Mouse (Mus musculus): ENCODE results near the gene Rbm5. TPM values are rescaled to one million over a fixed set of nuclear protein-coding genes. Genes with fewer than 3 reads are reported as not detected.

The Rbm5 gene
- polyA plus RNA-seq, 1 experiment, result 197 TPM

GRCm38 (mm10) chr9:107693433-107693987 is 77.3 kb downstream of the Rbm5 start:
- H3K27ac ChIP-seq (ENCODE audit: control insufficient read depth, insufficient read depth, low read length), result no peak overlapping the region
- no peaks in the 10 kb centered on the region for H3K36me3 ChIP-seq (ENCODE audit: control insufficient read depth, insufficient read depth, low read length)
- TF ChIP-seq CTCF (IDR thresholded peaks at IDR 0.05; ENCODE audit: borderline replicate concordance, control insufficient read depth, extremely low read depth, insufficient read depth, low read length, poor library complexity) (no peak), POLR2A (IDR thresholded peaks at IDR 0.05; ENCODE audit: control insufficient read depth, extremely low read depth, insufficient read depth, low read length, poor library complexity) (no peak)
- 70% methylated on average over 4 of the region's 4 CpGs for WGBS
- no peak for DNase-seq
- peaks cover 6% of the 10 kb centered on the region for H3K4me1 ChIP-seq (replicated peaks; ENCODE audit: control insufficient read depth, insufficient read depth, low read length)
- no peaks in the 10 kb centered on the region for H3K27me3 ChIP-seq (ENCODE audit: control insufficient read depth, insufficient read depth, low read length)
- no peak overlapping the region for H3K4me3 ChIP-seq (ENCODE audit: control insufficient read depth, insufficient read depth, low read length)

GRCm38 (mm10) chr9:107692785-107693184 is 78.0 kb downstream of the Rbm5 start:
- TF ChIP-seq CTCF (IDR thresholded peaks at IDR 0.05; ENCODE audit: borderline replicate concordance, control insufficient read depth, extremely low read depth, insufficient read depth, low read length, poor library complexity), result no peak
- no peak for TF ChIP-seq POLR2A (IDR thresholded peaks at IDR 0.05; ENCODE audit: control insufficient read depth, extremely low read depth, insufficient read depth, low read length, poor library complexity)
- no peak for DNase-seq
- H3K36me3 ChIP-seq (ENCODE audit: control insufficient read depth, insufficient read depth, low read length), result no peaks in the 10 kb centered on the region
- WGBS, result 78% methylated on average over 5 of the region's 5 CpGs
- no peak overlapping the region for H3K4me3 ChIP-seq (ENCODE audit: control insufficient read depth, insufficient read depth, low read length)
- H3K4me1 ChIP-seq (replicated peaks; ENCODE audit: control insufficient read depth, insufficient read depth, low read length), result peaks cover 6% of the 10 kb centered on the region
- no peaks in the 10 kb centered on the region for H3K27me3 ChIP-seq (ENCODE audit: control insufficient read depth, insufficient read depth, low read length)
- no peak overlapping the region for H3K27ac ChIP-seq (ENCODE audit: control insufficient read depth, insufficient read depth, low read length)

GRCm38 (mm10) chr9:107690391-107690790 is 80.4 kb downstream of the Rbm5 start:
- WGBS, result 14% methylated on average over 8 of the region's 8 CpGs
- Histone ChIP-seq H3K4me3 (ENCODE audit: control insufficient read depth, insufficient read depth, low read length) (no peak overlapping the region), H3K36me3 (ENCODE audit: control insufficient read depth, insufficient read depth, low read length) (no peaks in the 10 kb centered on the region), H3K27ac (ENCODE audit: control insufficient read depth, insufficient read depth, low read length) (no peak overlapping the region), H3K4me1 (replicated peaks; ENCODE audit: control insufficient read depth, insufficient read depth, low read length) (peaks cover 6% of the 10 kb centered on the region), H3K27me3 (ENCODE audit: control insufficient read depth, insufficient read depth, low read length) (no peaks in the 10 kb centered on the region)
- no peak for DNase-seq
- no peak for TF ChIP-seq POLR2A (IDR thresholded peaks at IDR 0.05; ENCODE audit: control insufficient read depth, extremely low read depth, insufficient read depth, low read length, poor library complexity)
- TF ChIP-seq CTCF (IDR thresholded peaks at IDR 0.05; ENCODE audit: borderline replicate concordance, control insufficient read depth, extremely low read depth, insufficient read depth, low read length, poor library complexity), result no peak

Other genes starting within 250 kb of the Rbm5 start
- gene Tmem115, start 237.1 kb downstream of the Rbm5 start, polyA plus RNA-seq (2012; rRNA removed), result 49.6 and 55.7 TPM in 2 replicates
- gene Cyb561d2, start 228.8 kb downstream of the Rbm5 start, polyA plus RNA-seq (2012; rRNA removed), result 78.7 and 84.3 TPM in 2 replicates
- 74.5 and 83.5 TPM in 2 replicates for gene Nprl2, start 228.8 kb downstream of the Rbm5 start, polyA plus RNA-seq (2012; rRNA removed)
- 2.9 and 3.4 TPM in 2 replicates for gene Zmynd10, start 223.7 kb downstream of the Rbm5 start, polyA plus RNA-seq (2012; rRNA removed)
- gene Rassf1, start 219.4 kb downstream of the Rbm5 start, polyA plus RNA-seq (2012; rRNA removed), result 48.8 and 50.8 TPM in 2 replicates
- 67.3 and 68.1 TPM in 2 replicates for gene Tusc2, start 207.7 kb downstream of the Rbm5 start, polyA plus RNA-seq (2012; rRNA removed)
- 35.6 and 39.8 TPM in 2 replicates for gene Hyal2, start 203.1 kb downstream of the Rbm5 start, polyA plus RNA-seq (2012; rRNA removed)
- gene Hyal1, start 194.1 kb downstream of the Rbm5 start, polyA plus RNA-seq (2012; rRNA removed), result 8.3 and 10.9 TPM in 2 replicates
- gene Naa80, start 192.1 kb downstream of the Rbm5 start, polyA plus RNA-seq (2012; rRNA removed), result 102 and 103 TPM in 2 replicates
- 2.4 TPM in 2 replicates for gene Hyal3, start 190.2 kb downstream of the Rbm5 start, polyA plus RNA-seq (2012; rRNA removed)
- gene Ifrd2, start 183.4 kb downstream of the Rbm5 start, polyA plus RNA-seq (2012; rRNA removed), result 65.1 and 67.4 TPM in 2 replicates
- 4.3 and 4.9 TPM in 2 replicates for gene Sema3b, start 161.8 kb downstream of the Rbm5 start, polyA plus RNA-seq (2012; rRNA removed)
- gene Gnai2, start 135.6 kb downstream of the Rbm5 start, polyA plus RNA-seq (2012; rRNA removed), result 1,154 and 1,267 TPM in 2 replicates
- gene Slc38a3, start 101.5 kb downstream of the Rbm5 start, polyA plus RNA-seq (2012; rRNA removed), result 9.1 and 11.2 TPM in 2 replicates
- 0.13 and 0.34 TPM in 2 replicates for gene Gnat1, start 91.3 kb downstream of the Rbm5 start, polyA plus RNA-seq (2012; rRNA removed)
- 35.5 and 41.3 TPM in 2 replicates for gene Sema3f, start 60.5 kb downstream of the Rbm5 start, polyA plus RNA-seq (2012; rRNA removed)
- 29.0 and 32.1 TPM in 2 replicates for gene Rbm6, start 102.2 kb upstream of the Rbm5 start, polyA plus RNA-seq (2012; rRNA removed)
- gene Mon1a, start 117.2 kb upstream of the Rbm5 start, polyA plus RNA-seq (2012; rRNA removed), result 57.0 and 62.7 TPM in 2 replicates
- gene Mst1r, start 135.9 kb upstream of the Rbm5 start, polyA plus RNA-seq (2012; rRNA removed), result 8.5 and 13.0 TPM in 2 replicates
- 0.11 TPM in 1 of 2 replicates, not detected in the other for gene Actl11, start 157.5 kb upstream of the Rbm5 start, polyA plus RNA-seq (2012; rRNA removed)
- 18.7 and 21.0 TPM in 2 replicates for gene Camkv, start 164.7 kb upstream of the Rbm5 start, polyA plus RNA-seq (2012; rRNA removed)
- 9.2 and 15.7 TPM in 2 replicates for gene Traip, start 179.1 kb upstream of the Rbm5 start, polyA plus RNA-seq (2012; rRNA removed)
- gene Uba7, start 204.5 kb upstream of the Rbm5 start, polyA plus RNA-seq (2012; rRNA removed), result 208 and 267 TPM in 2 replicates
- 0.58 and 0.93 TPM in 2 replicates for gene Gm20661, start 212.1 kb upstream of the Rbm5 start, polyA plus RNA-seq (2012; rRNA removed)
- 10.5 and 14.8 TPM in 2 replicates for gene Inka1, start 214.9 kb upstream of the Rbm5 start, polyA plus RNA-seq (2012; rRNA removed)
- gene Cdhr4, start 221.5 kb upstream of the Rbm5 start, polyA plus RNA-seq (2012; rRNA removed), result 5.1 and 7.3 TPM in 2 replicates
- gene Gm20662, start 225.4 kb upstream of the Rbm5 start, polyA plus RNA-seq (2012; rRNA removed), result 0.60 and 3.2 TPM in 2 replicates
- gene Ip6k1, start 231.5 kb upstream of the Rbm5 start, polyA plus RNA-seq (2012; rRNA removed), result 197 and 254 TPM in 2 replicates